Mouse (Mus musculus) heart, postnatal 0 days (tissue): ENCODE measurements around the gene Tmem82.

Experiments
- CTCF ChIP-seq: IDR thresholded peaks from 2 replicates; pipeline ENCODE4 v1.5.1; 2016; ENCODE audit warnings: antibody characterized with exemption, control low read depth, low read depth
- EP300 ChIP-seq: IDR thresholded peaks from 2 replicates; pipeline ENCODE4 v1.6.1; 2016; ENCODE audit warnings: antibody characterized with exemption, low read depth

GRCm38 (mm10) chr4:141623666-141624065 lies 5.2 kb upstream of the Tmem82 start, which contains the start of gene Slc25a34:
- TF ChIP-seq EP300: peak; percentile 57; the same call in 1 of the 2 replicates
- peak; percentile 32 for TF ChIP-seq CTCF
